Mouse (Mus musculus): ENCODE data around the gene Ubtd2. TPM values are rescaled to one million over a fixed set of nuclear protein-coding genes. Genes with fewer than 3 reads are reported as not detected.

Ubtd2 gene
- total RNA-seq, 2 experiments from 2014 or later, result 63.5 to 68.8 TPM

- no peak for DNase-seq (ENCODE audit: low spot score in 2 of 2)
Observed at GRCm38 (mm10) chr11:32544041-32544440, 88.9 kb downstream of the Ubtd2 start.

GRCm38 (mm10) chr11:32544497-32544896, 89.3 kb downstream of the Ubtd2 start:
- DNase-seq (ENCODE audit: low spot score in 2 of 2), result no peak

GRCm38 (mm10) chr11:32545605-32546004, 90.4 kb downstream of the Ubtd2 start:
- no peak for DNase-seq (ENCODE audit: low spot score in 2 of 2)

GRCm38 (mm10) chr11:32546483-32546882, 91.3 kb downstream of the Ubtd2 start:
- no peak for DNase-seq (ENCODE audit: low spot score in 2 of 2)

GRCm38 (mm10) chr11:32547391-32547947, 92.3 kb downstream of the Ubtd2 start:
- DNase-seq (ENCODE audit: low spot score in 2 of 2), result no peak

- no peak for DNase-seq (ENCODE audit: low spot score in 2 of 2)
Observed at GRCm38 (mm10) chr11:32548240-32548639, 93.1 kb downstream of the Ubtd2 start.

- DNase-seq (ENCODE audit: low spot score in 2 of 2), result no peak
Observed at GRCm38 (mm10) chr11:32549236-32549635, 94.1 kb downstream of the Ubtd2 start.

GRCm38 (mm10) chr11:32550102-32550501, 94.9 kb downstream of the Ubtd2 start:
- DNase-seq (ENCODE audit: low spot score in 2 of 2), result no peak

- DNase-seq (ENCODE audit: low spot score in 2 of 2), result no peak
Observed at GRCm38 (mm10) chr11:32551056-32551455, 95.9 kb downstream of the Ubtd2 start.

GRCm38 (mm10) chr11:32551579-32552297, 96.6 kb downstream of the Ubtd2 start:
- no peak for DNase-seq (ENCODE audit: low spot score in 2 of 2)

GRCm38 (mm10) chr11:32552401-32553090, 97.4 kb downstream of the Ubtd2 start:
- no peak for DNase-seq (ENCODE audit: low spot score in 2 of 2)

GRCm38 (mm10) chr11:32553311-32554140, 98.4 kb downstream of the Ubtd2 start:
- no peak for DNase-seq (ENCODE audit: low spot score in 2 of 2)

GRCm38 (mm10) chr11:32554141-32555091, 99.2 kb downstream of the Ubtd2 start:
- no peak for DNase-seq (ENCODE audit: low spot score in 2 of 2)

GRCm38 (mm10) chr11:32555103-32555689, 100.0 kb downstream of the Ubtd2 start:
- DNase-seq (ENCODE audit: low spot score in 2 of 2), result no peak

GRCm38 (mm10) chr11:32556333-32556990, 101.3 kb downstream of the Ubtd2 start:
- DNase-seq (ENCODE audit: low spot score in 2 of 2), result no peak

- no peak for DNase-seq (ENCODE audit: low spot score in 2 of 2)
Observed at GRCm38 (mm10) chr11:32558026-32558425, 102.9 kb downstream of the Ubtd2 start.

GRCm38 (mm10) chr11:32558677-32559076, 103.5 kb downstream of the Ubtd2 start:
- no peak for DNase-seq (ENCODE audit: low spot score in 2 of 2)

- no peak for DNase-seq (ENCODE audit: low spot score in 2 of 2)
Observed at GRCm38 (mm10) chr11:32560015-32560770, 105.0 kb downstream of the Ubtd2 start.

Data from gastrocnemius, postnatal 4 days (tissue).